Mouse (Mus musculus): ENCODE measurements around the gene BC003965.

- TF ChIP-seq CTCF (IDR thresholded peaks at IDR 0.05; ENCODE audit: control insufficient read depth, insufficient read depth, insufficient replicate concordance, low read depth, low read length) (no peak), POLR2A (IDR thresholded peaks at IDR 0.05; ENCODE audit: control insufficient read depth, low read depth, low read length) (no peak)
Observed at GRCm38 (mm10) chr17:25163387-25163786, 21.0 kb upstream of the BC003965 start.

Data from testis, adult 2 months (tissue).